Mouse (Mus musculus) C2C12 (cell line): ENCODE data around the gene Mctp1.

Source experiments
- CEBPB ChIP-seq: IDR thresholded peaks from one replicate; pipeline ENCODE4 v1.6.1; 2011; ENCODE audit warnings: low read depth, mild to moderate bottlenecking, control low read depth, moderate library complexity
- CTCF ChIP-seq: IDR thresholded peaks from one replicate; pipeline ENCODE4 v1.5.1; 2011; ENCODE audit not compliant: control insufficient read depth, insufficient read depth, insufficient read length
- FOSL1 ChIP-seq: IDR thresholded peaks from one replicate; pipeline ENCODE4 v1.8.0; 2011; ENCODE audit warnings: mild to moderate bottlenecking, low read length; ENCODE audit not compliant: poor library complexity, insufficient read depth, severe bottlenecking
- MAX ChIP-seq: IDR thresholded peaks from one replicate; pipeline ENCODE4 v1.6.1; 2011; ENCODE audit warnings: mild to moderate bottlenecking, control low read depth
- MYOD1 ChIP-seq: IDR thresholded peaks from one replicate; pipeline ENCODE4 v1.6.1; 2011; ENCODE audit warnings: low read depth; ENCODE audit not compliant: control insufficient read depth, insufficient read length
- MYOG ChIP-seq: IDR thresholded peaks from one replicate; pipeline ENCODE4 v1.6.1; 2011; ENCODE audit not compliant: control insufficient read depth, insufficient read length; ENCODE audit errors: extremely low read depth
- USF1 ChIP-seq: IDR thresholded peaks from one replicate; pipeline ENCODE4 v1.6.1; 2011; ENCODE audit warnings: low read depth, mild to moderate bottlenecking, control low read depth, moderate library complexity

DNA sequence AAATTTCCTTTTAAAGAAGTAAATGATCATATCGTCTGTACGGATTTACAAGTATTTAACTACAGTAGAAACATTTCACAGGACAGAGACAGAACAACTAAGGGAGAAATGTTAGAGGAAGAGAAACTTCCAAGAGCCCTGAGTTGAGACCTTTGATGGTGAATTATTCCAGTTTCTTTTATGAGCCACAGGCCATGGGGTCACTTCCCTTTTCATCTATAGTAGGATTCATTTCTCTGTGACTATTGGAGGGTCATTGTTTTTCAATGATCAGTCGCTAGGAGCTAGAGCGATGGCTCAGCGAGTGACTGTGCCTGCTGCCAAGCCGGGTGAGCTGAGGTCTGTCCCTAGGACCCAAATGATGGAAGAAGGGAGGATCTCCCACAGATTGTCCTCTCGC is 212.7 kb downstream of the Mctp1 start:
- TF ChIP-seq USF1: no peak
- TF ChIP-seq CTCF: no peak
- TF ChIP-seq CEBPB: no peak
- no peak for TF ChIP-seq FOSL1
- no peak for TF ChIP-seq MAX
- TF ChIP-seq MYOD1: no peak
- TF ChIP-seq MYOG: no peak
